ENCODE assay signal across 10 mouse cellular contexts in the genomic region with DNA sequence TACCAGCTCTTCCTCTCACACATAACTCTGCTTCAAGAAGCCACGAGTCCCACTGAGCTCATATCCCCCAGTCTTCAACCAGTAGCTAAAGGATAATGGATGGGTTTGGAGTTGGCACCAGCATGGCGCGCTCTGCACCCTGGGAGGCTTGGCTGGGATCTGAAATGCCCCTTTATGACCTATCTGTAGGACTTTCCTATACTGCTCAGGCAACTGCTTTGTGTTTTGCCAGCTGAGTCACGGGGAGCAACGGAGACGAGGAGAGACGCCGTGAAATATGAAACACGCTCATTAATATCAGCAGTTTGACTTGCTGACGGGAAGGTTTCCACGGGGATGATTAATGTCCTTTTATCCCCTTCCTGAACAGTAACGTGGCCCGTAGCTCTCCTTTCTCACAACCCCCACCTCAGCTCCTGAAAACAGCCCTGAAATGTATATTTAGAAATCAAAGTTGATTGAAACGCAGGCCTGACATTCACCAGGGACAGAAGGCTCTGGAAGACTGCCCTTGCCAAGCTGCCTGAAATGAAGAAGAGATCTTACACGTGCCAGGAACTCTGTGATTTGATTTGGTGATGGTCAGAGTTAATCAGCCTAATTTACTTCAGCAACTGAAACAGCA.
A peak's percentile ranks its signal among the peaks of the same experiment; 100 is the strongest.
DNase-seq lines count a peak whose midpoint lies in the region; ATAC-seq and TF ChIP-seq lines count a peak whose summit lies in the region.
"Had no signal": no experiment of that assay in that cellular context is flagged by ENCODE, and none has a peak within 500 bp of the region (broad histone marks: within the 10 kb centered on the region; RNA-seq: fewer than 3 reads in every experiment).

No protein-coding gene starts in this region.

- no peaks in the 10 kb centered on the region for H3K9me3 ChIP-seq in heart, embryonic 16.5 days (replicated peaks; ENCODE audit: control insufficient read depth, low read length)
- no peaks in the 10 kb centered on the region for H3K9me3 ChIP-seq in embryonic facial prominence, embryonic 14.5 days (ENCODE audit: control insufficient read depth, low read length)
- no peaks in the 10 kb centered on the region for H3K9me3 ChIP-seq in limb, embryonic 14.5 days (ENCODE audit: control insufficient read depth, low read length)

- intact Hi-C loops in heart, postnatal 36 days (cut with DNase I) = no loop called here
- intact Hi-C loops in heart, postnatal 25 days (cut with DNase I) = no loop called here

- no peak for TF ChIP-seq POLR2A in limb, embryonic 14.5 days (IDR thresholded peaks at IDR 0.05; ENCODE audit: borderline replicate concordance, extremely low read depth, insufficient read depth, insufficient read length)

- H3K9ac ChIP-seq in heart, embryonic 16.5 days (ENCODE audit: low read length) = no peak overlapping the region
- H3K9ac ChIP-seq in embryonic facial prominence, embryonic 14.5 days (ENCODE audit: low read depth, low read length) = no peak overlapping the region
- H3K9ac ChIP-seq in limb, embryonic 14.5 days (ENCODE audit: low read depth, low read length, severe bottlenecking) = no peak overlapping the region

- no peak overlapping the region for H3K4me3 ChIP-seq in heart, embryonic 16.5 days (ENCODE audit: low read length)
- no peak overlapping the region for H3K4me3 ChIP-seq in embryonic facial prominence, embryonic 14.5 days (ENCODE audit: low read depth, low read length)
- H3K4me3 ChIP-seq in limb, embryonic 14.5 days (replicated peaks; ENCODE audit: low read length) = no peak overlapping the region

- 0 out of 2 replicates have a peak overlapping the region, but pooled peaks have one; percentile 23 for H3K27ac ChIP-seq in heart, embryonic 16.5 days (ENCODE audit: low read length)
- no peak overlapping the region; the same call in 1 of the 2 replicates for H3K27ac ChIP-seq in embryonic facial prominence, embryonic 14.5 days (replicated peaks; ENCODE audit: low read depth, low read length)
- H3K27ac ChIP-seq in limb, embryonic 14.5 days (replicated peaks; ENCODE audit: low read depth, low read length) = 0 out of 2 replicates have a peak overlapping the region, but pooled peaks have one; percentile 26
- H3K27ac ChIP-seq: macrophage had no signal

- ATAC-seq in heart, embryonic 16.5 days (replicated peaks; ENCODE audit: extremely low read depth, insufficient read depth, low FRiP score) = no peak
- 0 out of 2 replicates have a peak, but pooled peaks have one; percentile 44 for ATAC-seq in embryonic facial prominence, embryonic 14.5 days (ENCODE audit: low read depth)
- ATAC-seq in limb, embryonic 14.5 days (ENCODE audit: low FRiP score, low read depth) = no peak
- ATAC-seq in megakaryocyte, adult 5-6 weeks (ENCODE audit: poor library complexity, severe bottlenecking) = no peak

- peaks cover 8% of the 10 kb centered on the region; the same call in 1 of the 2 replicates for H3K4me1 ChIP-seq in heart, embryonic 16.5 days (ENCODE audit: control insufficient read depth, insufficient read depth, low read length)
- peaks cover 7% of the 10 kb centered on the region; the same call in 1 of the 2 replicates for H3K4me1 ChIP-seq in embryonic facial prominence, embryonic 14.5 days (ENCODE audit: control insufficient read depth, insufficient read depth, low read length)
- H3K4me1 ChIP-seq in limb, embryonic 14.5 days (ENCODE audit: control insufficient read depth, insufficient read depth, low read length) = peaks cover 17% of the 10 kb centered on the region

- no peak overlapping the region for H3K4me2 ChIP-seq in heart, embryonic 16.5 days (ENCODE audit: low read depth, low read length)
- H3K4me2 ChIP-seq in embryonic facial prominence, embryonic 14.5 days (ENCODE audit: low read depth, low read length) = no peak overlapping the region
- H3K4me2 ChIP-seq in limb, embryonic 14.5 days (replicated peaks; ENCODE audit: low read depth, low read length, severe bottlenecking) = no peak overlapping the region

- no peaks in the 10 kb centered on the region for H3K27me3 ChIP-seq in heart, embryonic 16.5 days (ENCODE audit: control insufficient read depth, insufficient read depth, low read length)
- no peaks in the 10 kb centered on the region for H3K27me3 ChIP-seq in embryonic facial prominence, embryonic 14.5 days (replicated peaks; ENCODE audit: control insufficient read depth, insufficient read depth, low read length)
- no peaks in the 10 kb centered on the region for H3K27me3 ChIP-seq in limb, embryonic 14.5 days (ENCODE audit: control insufficient read depth, insufficient read depth, low read length)

- no peak for DNase-seq in heart, postnatal 36 days
- peak; percentile 28 to 48 for DNase-seq in adrenal gland, postnatal 36 days
- peak; percentile 67 for DNase-seq in embryonic facial prominence, embryonic 14.5 days (ENCODE audit: low spot score)
- DNase-seq in limb, embryonic 14.5 days (ENCODE audit: low spot score) = no peak
- DNase-seq in ovary, postnatal 36 days (ENCODE audit: low spot score) = no peak
- DNase-seq in heart, postnatal 25 days (ENCODE audit: low spot score) = no peak
- DNase-seq: kidney, adult 9 months had no signal

- WGBS in heart, embryonic 16.5 days = 47% methylated on average over 15 of the region's 15 CpGs
- 34% methylated on average over 15 of the region's 15 CpGs for WGBS in embryonic facial prominence, embryonic 14.5 days
- WGBS in limb, embryonic 14.5 days = 31% methylated on average over 15 of the region's 15 CpGs

- no peaks in the 10 kb centered on the region; the same call in 1 of the 2 replicates for H3K36me3 ChIP-seq in heart, embryonic 16.5 days (ENCODE audit: control insufficient read depth, insufficient read depth)
- H3K36me3 ChIP-seq in embryonic facial prominence, embryonic 14.5 days (ENCODE audit: control insufficient read depth, insufficient read depth, low read length) = peaks cover 5% of the 10 kb centered on the region; the same call in 1 of the 2 replicates
- peaks cover 8% of the 10 kb centered on the region for H3K36me3 ChIP-seq in limb, embryonic 14.5 days (ENCODE audit: control insufficient read depth, insufficient read depth, low read length)

Comparison
In these comparisons a context has a peak if more than half of its experiments do, and no peak if none do; other contexts are left out.
1. DNase-seq: peak in adrenal gland, postnatal 36 days (2 of 2) and embryonic facial prominence, embryonic 14.5 days (single experiment); none in heart, postnatal 36 days (0 of 2), limb, embryonic 14.5 days (single experiment), ovary, postnatal 36 days (single experiment) and heart, postnatal 25 days (single experiment).